Mouse (Mus musculus): ENCODE measurements around the gene Olfr547. TPM values are rescaled to one million over a fixed set of nuclear protein-coding genes. Genes with fewer than 3 reads are reported as not detected.

Olfr547 gene
- total RNA-seq (2023) = not detected

GRCm38 (mm10) chr7:102534449-102534848 lies at the start of gene Olfr547:
Olfr547 (plus strand) TSS chr7:102534749.

GRCm38 (mm10) chr7:102488161-102488560 lies 46.4 kb upstream of the Olfr547 start, which contains the start of gene Olfr544:
Olfr544 (minus strand) TSS chr7:102488313.

GRCm38 (mm10) chr7:102499473-102499872 lies 35.1 kb upstream of the Olfr547 start, which contains the start of gene Olfr545:
Olfr545 (minus strand) TSS chr7:102499573.

GRCm38 (mm10) chr7:102540596-102540995 lies 6.0 kb downstream of the Olfr547 start, which contains the start of gene Olfr548-ps1:
Olfr548-ps1 (plus strand) TSS chr7:102540896.

GRCm38 (mm10) chr7:102549570-102549969 lies 15.0 kb downstream of the Olfr547 start, which contains the start of gene Olfr549:
Olfr549 (plus strand) TSS chr7:102549870.

GRCm38 (mm10) chr7:102564999-102565997 lies 30.7 kb downstream of the Olfr547 start, which contains the start of gene Trim21:
Trim21 (minus strand) TSS chr7:102565486.

GRCm38 (mm10) chr7:102571142-102571541 lies 36.6 kb downstream of the Olfr547 start, which contains the start of gene Olfr550:
Olfr550 (plus strand) TSS chr7:102571442.

Other genes with a start within 250 kb of the Olfr547 start
- gene Rrm1, start 93.1 kb upstream of the Olfr547 start, total RNA-seq (2023) = 100 to 1,000 TPM in 1 of 2 experiments, 10 to 100 TPM in 1; 97.4 to 110 TPM
- gene Olfr543, start 53.1 kb upstream of the Olfr547 start, total RNA-seq (2023) = not detected
- gene Olfr544, start 46.4 kb upstream of the Olfr547 start, total RNA-seq (2023) = not detected
- gene Olfr545, start 35.2 kb upstream of the Olfr547 start, total RNA-seq (2023) = not detected
- not detected for gene Olfr548-ps1, start 6.1 kb downstream of the Olfr547 start, total RNA-seq (2023)
- gene Olfr549, start 15.1 kb downstream of the Olfr547 start, total RNA-seq (2023) = not detected
- 10 to 100 TPM; 10.7 to 12.5 TPM for gene Trim21, start 30.7 kb downstream of the Olfr547 start, total RNA-seq (2023)
- gene Olfr550, start 36.7 kb downstream of the Olfr547 start, total RNA-seq (2023) = not detected
- gene Olfr551, start 57.1 kb downstream of the Olfr547 start, total RNA-seq (2023) = not detected
- not detected for gene Olfr552, start 63.0 kb downstream of the Olfr547 start, total RNA-seq (2023)
- not detected for gene Olfr553, start 83.5 kb downstream of the Olfr547 start, total RNA-seq (2023)
- gene Olfr554, start 103.7 kb downstream of the Olfr547 start, total RNA-seq (2023) = not detected
- not detected for gene Olfr555, start 124.1 kb downstream of the Olfr547 start, total RNA-seq (2023)
- not detected for gene Olfr556, start 130.2 kb downstream of the Olfr547 start, total RNA-seq (2023)
- gene Trim68, start 152.6 kb downstream of the Olfr547 start, total RNA-seq (2023) = 1 to 10 TPM; 1.0 to 2.8 TPM
- gene Olfr557, start 161.2 kb downstream of the Olfr547 start, total RNA-seq (2023) = not detected
- gene Olfr558, start 167.5 kb downstream of the Olfr547 start, total RNA-seq (2023) = not detected
- not detected for gene Olfr33, start 184.3 kb downstream of the Olfr547 start, total RNA-seq (2023)
- gene Olfr559, start 192.7 kb downstream of the Olfr547 start, total RNA-seq (2023) = not detected
- not detected for gene Olfr560, start 224.6 kb downstream of the Olfr547 start, total RNA-seq (2023)
- gene Olfr78, start 224.7 kb downstream of the Olfr547 start, total RNA-seq (2023) = not detected
- gene Olfr561, start 236.5 kb downstream of the Olfr547 start, total RNA-seq (2023) = not detected

Data from neutrophil, adult 83 days (primary cell).